In the genomic region with DNA sequence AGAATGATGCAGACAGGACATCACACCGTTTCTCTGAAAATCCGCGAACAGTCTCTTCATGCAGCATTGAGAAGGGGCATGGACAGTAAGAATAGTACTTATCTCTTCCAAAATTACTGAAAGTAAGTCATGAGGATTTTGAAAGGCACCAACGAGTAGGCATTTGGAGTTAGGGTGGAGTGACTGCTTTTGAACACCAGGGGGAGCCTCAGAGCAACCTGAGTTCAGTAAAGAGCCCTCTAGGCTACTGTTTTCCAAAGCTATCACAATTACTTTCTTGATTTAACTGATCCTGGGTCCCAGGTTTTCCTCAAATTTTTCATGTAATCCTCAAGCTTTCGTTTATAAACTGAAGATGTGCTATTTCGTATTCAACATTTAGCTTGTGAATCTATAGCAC, we compare ENCODE assay signal across 9 mouse cellular contexts. TPM values are rescaled to one million over a fixed set of nuclear protein-coding genes. Genes with fewer than 3 reads are reported as not detected.
A peak's percentile ranks its signal among the peaks of the same experiment; 100 is the strongest.
DNase-seq lines count a peak whose midpoint lies in the region; ATAC-seq and TF ChIP-seq lines count a peak whose summit lies in the region.
"Had no signal": no experiment of that assay in that cellular context is flagged by ENCODE, and none has a peak within 500 bp of the region (broad histone marks: within the 10 kb centered on the region; RNA-seq: fewer than 3 reads in every experiment).

No protein-coding gene starts in this region.

- peak; percentile 89 for TF ChIP-seq CTCF in Patski (IDR thresholded peaks at IDR 0.05)
- TF ChIP-seq CTCF in cerebellum, adult 2 months (IDR thresholded peaks at IDR 0.05; ENCODE audit: borderline replicate concordance, insufficient read depth, low read depth, low read length) = peak; percentile 70

- WGBS in cerebellum, adult 2 months = 25% methylated on average over 6 of the region's 6 CpGs

- peak; percentile 52 for DNase-seq in kidney, adult 9 months
- no peak for DNase-seq in kidney, adult 11 months
- peak; percentile 9 for DNase-seq in Patski (ENCODE audit: low read depth, low spot score)
- peak; percentile 17 to 32 for DNase-seq in cerebellum, adult 2 months
- DNase-seq in gastrocnemius, postnatal 14 days = peak; percentile 14
- peak; percentile 31 to 70 for DNase-seq in left cerebral cortex, postnatal 25 days (ENCODE audit: low spot score in 2 of 2)
- peak; percentile 66 for DNase-seq in retina, postnatal 1 day

- POLR2A ChIA-PET in Patski (lab: Charles Lee) = no interaction called here

- intact Hi-C loops in gastrocnemius, postnatal 14 days (cut with DNase I; ENCODE audit: low total_unique reads) = no loop called here
- intact Hi-C loops in left cerebral cortex, postnatal 25 days (cut with DNase I) = loop anchor here (2.0 kb wide), 1 partner anchor 450 kb away; no protein-coding TSS in a partner anchor

- no peak overlapping the region for H3K4me3 ChIP-seq in cerebellum, adult 2 months (replicated peaks; ENCODE audit: insufficient read depth, low read depth, low read length)
- H3K4me3 ChIP-seq: midbrain, embryonic 12.5 days had no signal

- H3K27ac ChIP-seq in cerebellum, adult 2 months (ENCODE audit: insufficient read depth, low read length) = no peak overlapping the region
- H3K27ac ChIP-seq: midbrain, embryonic 12.5 days had no signal

- TF ChIP-seq POLR2A in cerebellum, adult 2 months (IDR thresholded peaks at IDR 0.05; ENCODE audit: borderline replicate concordance, insufficient read depth, low read length) = no peak

- H3K27me3 ChIP-seq in Patski = no peaks in the 10 kb centered on the region
- H3K27me3 ChIP-seq in cerebellum, adult 2 months (ENCODE audit: control insufficient read depth, insufficient read depth, low read length) = no peaks in the 10 kb centered on the region
- H3K27me3 ChIP-seq: midbrain, embryonic 12.5 days had no signal

- no peaks in the 10 kb centered on the region for H3K4me1 ChIP-seq in cerebellum, adult 2 months (ENCODE audit: control insufficient read depth, insufficient read depth, low read length)
- H3K4me1 ChIP-seq: midbrain, embryonic 12.5 days had no signal

- CTCF ChIA-PET in Patski (lab: Charles Lee) = interaction anchor here (0.9 to 1.0 kb wide), 2 partner anchors 10 to 30 kb away, joined by 3 read pairs; no protein-coding TSS in a partner anchor

- in situ Hi-C loops in Patski (cut with MboI; ENCODE audit: low pct_unique_long_range_greater_than_20kb) = loop anchor here (5.0 kb wide), 1 partner anchor 451 kb away; no protein-coding TSS in a partner anchor

- peak; percentile 87 for ATAC-seq in Patski
- no peak for ATAC-seq in erythroblast, adult 5-6 weeks (replicated peaks; ENCODE audit: low FRiP score, poor library complexity, severe bottlenecking)

RNA-seq across cellular contexts. Expression of a gene that starts 56.9 kb away (rescaled TPM):
- polyA plus RNA-seq in Patski (2021) = not detected
- polyA plus RNA-seq in cerebellum, adult 2 months (2012; rRNA removed) = not detected in 2 replicates
- total RNA-seq in gastrocnemius, postnatal 14 days (2021) = not detected
- total RNA-seq in left cerebral cortex, postnatal 25 days (2021) = not detected
- not detected in 2 replicates for total RNA-seq in erythroblast, adult 5-6 weeks (2015; ENCODE audit: low replicate concordance)
- total RNA-seq in erythroblast, adult 5-6 weeks (2017; ENCODE audit: low replicate concordance) = not detected in 2 replicates
- polyA plus RNA-seq: midbrain, embryonic 12.5 days had no signal
